Mouse (Mus musculus) mouse trophoblast stem cell (cell line): Measurements from ENCODE around the gene P2ry1.

Source experiments
- in situ Hi-C, 2 experiments: fragments of 300-500 bp; cut with MseI, MboI; formaldehyde crosslinking; loops; 2 replicates in 1 of 2; 3 replicates in 1 of 2; pipeline ENCODE4 v1.15.1; 2025

The P2ry1 gene

GRCm38 (mm10) chr3:61002587-61003501, at the start of gene P2ry1:
TSS of gene P2ry1 (plus strand) at chr3:61002795.
- in situ Hi-C loops, result no loop called here

GRCm38 (mm10) chr3:60953199-60953736, 49.3 kb upstream of the P2ry1 start:
- in situ Hi-C loops, result no loop called here

GRCm38 (mm10) chr3:60954073-60954472, 48.5 kb upstream of the P2ry1 start:
- in situ Hi-C loops, result no loop called here

GRCm38 (mm10) chr3:60958769-60959168, 43.8 kb upstream of the P2ry1 start:
- in situ Hi-C loops, result no loop called here

- in situ Hi-C loops, result no loop called here
These were observed 37.5 kb upstream of the P2ry1 start for GRCm38 (mm10) chr3:60965137-60965536.

- in situ Hi-C loops, result no loop called here
These were observed 27.7 kb upstream of the P2ry1 start for GRCm38 (mm10) chr3:60974944-60975343.

GRCm38 (mm10) chr3:60982109-60982508, 20.5 kb upstream of the P2ry1 start:
- in situ Hi-C loops, result no loop called here

- in situ Hi-C loops, result no loop called here
These were observed 4.5 kb upstream of the P2ry1 start for GRCm38 (mm10) chr3:60998064-60998463.

- in situ Hi-C loops, result no loop called here
These were observed 2.9 kb upstream of the P2ry1 start for GRCm38 (mm10) chr3:60999715-61000114.

GRCm38 (mm10) chr3:61000747-61001146, 1.8 kb upstream of the P2ry1 start:
- in situ Hi-C loops, result no loop called here

- in situ Hi-C loops, result no loop called here
These were observed 576 bp upstream of the P2ry1 start for GRCm38 (mm10) chr3:61001852-61002586.

- in situ Hi-C loops, result no loop called here
These were observed 2.0 kb downstream of the P2ry1 start for GRCm38 (mm10) chr3:61004611-61005010.

GRCm38 (mm10) chr3:61011660-61012059, 9.1 kb downstream of the P2ry1 start:
- in situ Hi-C loops, result no loop called here

- in situ Hi-C loops, result no loop called here
These were observed 10.0 kb downstream of the P2ry1 start for GRCm38 (mm10) chr3:61012550-61012949.

- in situ Hi-C loops, result no loop called here
These were observed 14.1 kb downstream of the P2ry1 start for GRCm38 (mm10) chr3:61016733-61017132.

- in situ Hi-C loops, result no loop called here
These were observed 29.5 kb downstream of the P2ry1 start for GRCm38 (mm10) chr3:61032100-61032499.

GRCm38 (mm10) chr3:61035633-61036032, 33.0 kb downstream of the P2ry1 start:
- in situ Hi-C loops, result no loop called here

GRCm38 (mm10) chr3:61039916-61040315, 37.3 kb downstream of the P2ry1 start:
- in situ Hi-C loops, result no loop called here

GRCm38 (mm10) chr3:61049976-61050672, 47.5 kb downstream of the P2ry1 start:
- in situ Hi-C loops, result no loop called here
